Mouse (Mus musculus) hindbrain, embryonic 13.5 days (tissue): Measurements from ENCODE around the gene Eif2b5. TPM values are rescaled to one million over a fixed set of nuclear protein-coding genes. Genes with fewer than 3 reads are reported as not detected.
A peak's percentile ranks its signal among the peaks of the same experiment; 100 is the strongest.
"Not testable (repeated sequence)": the region's sequence is repeated elsewhere in the genome, so short reads cannot be mapped to it uniquely, and the experiment has no call there.

Source experiments
- ATAC-seq: fragments of 200-750 bp; cut with Nextera tagmentation; 2 replicates; pipeline ENCODE4 v1.8.0; 2017; ENCODE audit warnings: moderate TSS enrichment; ENCODE audit not compliant: low FRiP score
- H3K27ac ChIP-seq: fragments of 300-500 bp; sonication (generic); 2 replicates; pipeline ENCODE4 v1.5.1; 2015; ENCODE audit warnings: inconsistent platforms, mild to moderate bottlenecking, moderate library complexity
- H3K27me3 ChIP-seq: fragments of 300-500 bp; sonication (generic); 2 replicates; pipeline ENCODE4 v1.6.1; 2015; ENCODE audit warnings: mild to moderate bottlenecking, inconsistent platforms
- H3K36me3 ChIP-seq: fragments of 300-500 bp; sonication (generic); 2 replicates; pipeline ENCODE4 v1.6.1; 2015; ENCODE audit warnings: mild to moderate bottlenecking, inconsistent platforms
- H3K4me1 ChIP-seq: fragments of 300-500 bp; sonication (generic); replicated peaks from 2 replicates; pipeline ENCODE4 v1.6.1; 2015; ENCODE audit warnings: inconsistent platforms
- H3K4me2 ChIP-seq: fragments of 300-500 bp; sonication (generic); 2 replicates; pipeline ENCODE4 v1.6.1; 2015; ENCODE audit warnings: inconsistent platforms, mild to moderate bottlenecking, moderate library complexity
- H3K4me3 ChIP-seq: fragments of 300-500 bp; sonication (generic); 2 replicates; pipeline ENCODE4 v1.5.1; 2015; ENCODE audit warnings: mild to moderate bottlenecking, inconsistent platforms
- H3K9ac ChIP-seq: fragments of 300-500 bp; sonication (generic); 2 replicates; pipeline ENCODE4 v1.6.1; 2015; ENCODE audit warnings: mild to moderate bottlenecking, inconsistent platforms
- H3K9me3 ChIP-seq: fragments of 300-500 bp; sonication (generic); 2 replicates; pipeline ENCODE4 v1.6.1; 2016; ENCODE audit warnings: inconsistent platforms
- WGBS: fragments of 180-500 bp; shearing (Covaris S2); methylation state at CpG from one replicate; pipeline ENCODE4 v1.1.7; 2015; 5-methylcytosine and 5-hydroxymethylcytosine counted together
- polyA plus RNA-seq: library from polyadenylated mRNA; unstranded; fragments of >200 nt; fragmentation: Nextera tagmentation; extraction: Ambion mirVana; gene quantifications from 2 replicates; pipeline ENCODE4 v1.2.1, GENCODE M21; 2015

Gene Eif2b5
- 99.5 and 100 TPM in 2 replicates for polyA plus RNA-seq

DNA sequence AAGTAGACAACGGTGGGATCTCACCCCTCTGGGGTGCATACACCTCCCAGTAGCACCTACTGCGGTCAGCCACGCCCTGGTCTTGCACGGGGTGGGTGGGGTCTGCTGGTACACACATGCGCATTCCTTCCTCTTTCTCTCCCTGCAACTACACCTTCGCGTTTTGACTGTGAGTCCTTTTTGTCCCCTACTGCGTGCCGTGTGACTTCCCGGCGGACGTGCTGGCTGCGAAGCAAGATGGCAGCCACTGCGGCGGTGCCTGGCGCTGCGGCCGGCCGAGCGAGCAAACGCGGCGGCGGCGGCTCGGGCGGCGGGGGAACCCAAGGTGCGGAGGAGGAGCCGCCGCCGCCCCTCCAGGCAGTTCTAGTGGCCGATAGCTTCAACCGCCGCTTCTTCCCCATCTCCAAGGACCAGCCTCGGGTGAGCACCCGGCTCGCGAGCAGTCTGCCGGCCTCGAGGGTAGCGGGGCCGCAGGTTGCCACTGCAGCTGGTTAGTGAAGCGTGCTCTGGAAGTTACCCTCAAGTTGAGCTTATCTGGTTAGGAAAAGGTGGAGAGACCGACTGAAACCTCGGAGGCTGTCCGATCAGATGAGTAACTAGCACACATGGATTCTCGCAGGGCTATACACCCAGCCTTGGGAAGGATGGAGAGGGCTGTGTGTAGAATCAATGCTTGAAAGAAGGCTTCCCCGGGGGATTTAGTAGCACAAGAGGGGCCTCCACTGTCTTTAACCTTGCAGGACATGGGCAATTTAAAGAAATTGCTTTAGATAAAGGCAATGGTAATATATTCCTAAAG, at the start of gene Eif2b5:
TSS of gene Eif2b5 (plus strand) at position 141 of the 799 bp plus-strand sequence.
- peak within 1 kb of the TSS; percentile 91 for H3K9ac ChIP-seq
- H3K27me3 ChIP-seq: peaks cover 18% of the 10 kb centered on the region
- H3K4me2 ChIP-seq: peak within 1 kb of the TSS; percentile 81
- ATAC-seq: peak; percentile 94
- peak within 1 kb of the TSS; percentile 88 for H3K27ac ChIP-seq
- WGBS: under 1% methylated on average over 49 of the region's 49 CpGs
- H3K36me3 ChIP-seq: peaks cover 33% of the 10 kb centered on the region
- H3K9me3 ChIP-seq: no peaks in the 10 kb centered on the region
- H3K4me3 ChIP-seq: peak within 1 kb of the TSS; percentile 85
- peaks cover 23% of the 10 kb centered on the region for H3K4me1 ChIP-seq

DNA sequence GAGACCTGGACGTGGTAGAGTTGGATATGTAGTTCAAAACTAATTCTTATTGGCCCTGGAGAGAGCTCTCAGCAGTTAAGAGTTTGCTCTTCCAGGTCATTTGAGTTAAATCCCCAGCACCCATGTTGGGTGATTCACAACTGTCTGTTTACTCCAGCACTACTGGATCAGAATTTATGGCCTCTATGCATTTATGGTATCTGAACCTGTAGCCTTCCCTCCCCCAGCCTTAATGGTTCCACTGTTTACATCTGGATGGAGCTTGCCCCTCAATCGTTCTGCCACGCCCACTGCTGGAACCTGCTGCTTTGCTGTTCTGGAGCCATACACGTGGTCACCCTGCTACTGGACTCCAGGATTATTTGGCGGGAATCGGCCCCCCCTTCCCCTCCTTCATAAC, 46.8 kb upstream of the Eif2b5 start:
- H3K4me1 ChIP-seq: no peaks in the 10 kb centered on the region
- no peak for ATAC-seq
- no peak overlapping the region for H3K4me3 ChIP-seq
- no peak overlapping the region for H3K4me2 ChIP-seq
- no peak overlapping the region for H3K27ac ChIP-seq
- H3K36me3 ChIP-seq: no peaks in the 10 kb centered on the region
- H3K9ac ChIP-seq: no peak overlapping the region
- H3K27me3 ChIP-seq: no peaks in the 10 kb centered on the region
- no peaks in the 10 kb centered on the region for H3K9me3 ChIP-seq
- 86% methylated on average over 6 of the region's 6 CpGs for WGBS

DNA sequence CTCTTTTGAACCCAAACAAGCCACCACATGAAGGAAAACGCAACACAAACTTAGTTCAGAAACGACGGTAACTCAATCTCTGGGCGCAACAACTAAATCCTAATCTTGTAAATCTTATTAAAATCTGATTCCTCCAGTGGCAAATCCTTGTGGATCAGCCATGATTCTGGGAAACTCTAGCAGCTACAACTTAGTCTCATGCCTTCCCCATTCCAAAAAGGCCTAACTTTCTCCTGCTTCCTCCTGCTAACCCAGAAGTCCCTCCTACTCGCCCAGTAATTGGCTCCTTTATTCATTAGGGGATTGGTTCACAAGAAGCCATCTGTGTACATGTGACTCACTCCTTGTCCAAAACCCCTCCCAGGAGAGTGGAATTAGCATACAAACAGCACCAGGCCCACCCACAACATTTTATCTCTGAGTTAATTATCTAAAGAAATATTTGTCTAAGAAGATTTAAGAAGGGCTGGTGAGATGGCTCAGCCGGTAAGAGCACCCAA, 44.4 kb upstream of the Eif2b5 start:
- 92% methylated on average over 6 of the region's 6 CpGs for WGBS
- Histone ChIP-seq H3K27ac (no peak overlapping the region), H3K4me3 (no peak overlapping the region), H3K4me1 (no peaks in the 10 kb centered on the region), H3K9ac (no peak overlapping the region), H3K27me3 (no peaks in the 10 kb centered on the region), H3K4me2 (no peak overlapping the region), H3K9me3 (no peaks in the 10 kb centered on the region), H3K36me3 (no peaks in the 10 kb centered on the region)
- ATAC-seq: no peak

DNA sequence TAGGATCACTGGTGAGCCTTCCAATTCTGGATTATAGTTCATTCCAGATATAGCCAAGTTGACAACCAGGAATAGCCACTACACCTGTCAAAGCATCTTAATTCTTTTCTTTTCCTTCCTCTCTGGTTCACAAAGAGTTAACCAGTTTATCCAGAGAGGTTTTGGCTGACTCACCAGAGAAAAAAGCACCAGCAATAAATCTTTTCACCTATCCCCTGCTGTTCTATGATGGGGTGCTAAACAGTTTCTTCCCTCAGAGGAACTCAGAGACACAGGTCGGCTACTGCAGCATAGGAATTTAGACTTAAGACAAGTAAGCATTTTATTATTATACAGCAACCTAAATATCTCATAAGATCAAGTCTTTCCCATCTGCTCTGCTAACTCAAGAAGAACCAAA, 42.5 kb upstream of the Eif2b5 start:
- no peaks in the 10 kb centered on the region for H3K27me3 ChIP-seq
- ATAC-seq: no peak
- H3K4me3 ChIP-seq: no peak overlapping the region
- no peak overlapping the region for H3K27ac ChIP-seq
- no peaks in the 10 kb centered on the region for H3K36me3 ChIP-seq
- H3K4me2 ChIP-seq: no peak overlapping the region
- WGBS: 23% methylated on average over 1 of the region's 1 CpGs
- no peak overlapping the region for H3K9ac ChIP-seq
- H3K9me3 ChIP-seq: no peaks in the 10 kb centered on the region
- no peaks in the 10 kb centered on the region for H3K4me1 ChIP-seq

DNA sequence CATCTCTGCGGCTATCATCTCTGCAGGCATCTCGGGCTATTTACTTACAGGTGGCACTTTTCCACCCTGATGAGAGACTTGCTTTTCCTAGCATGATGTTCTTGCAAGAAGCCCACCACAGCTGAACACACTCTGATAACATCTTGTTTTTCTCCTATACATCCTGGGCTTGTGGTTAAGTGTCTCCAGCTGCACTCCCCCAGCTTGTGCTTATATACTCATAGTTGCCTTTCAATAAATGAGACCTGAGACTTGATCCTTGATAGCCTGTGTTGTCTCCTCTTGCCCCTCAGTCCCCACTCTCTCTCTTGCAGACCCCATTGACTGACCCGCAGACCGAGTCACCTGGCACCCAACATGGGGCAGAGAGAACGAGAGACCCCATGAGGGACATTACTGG, 39.9 kb upstream of the Eif2b5 start:
- H3K9ac ChIP-seq, H3K4me1 ChIP-seq, H3K4me2 ChIP-seq, H3K27me3 ChIP-seq, H3K27ac ChIP-seq, H3K4me3 ChIP-seq, H3K36me3 ChIP-seq, H3K9me3 ChIP-seq, ATAC-seq: not testable (repeated sequence)
- whole genome bisulfite sequencing: 90% methylated on average over 5 of the region's 5 CpGs

- Histone ChIP-seq H3K4me1 (no peaks in the 10 kb centered on the region), H3K9me3 (no peaks in the 10 kb centered on the region), H3K27me3 (no peaks in the 10 kb centered on the region), H3K4me3 (no peak overlapping the region), H3K9ac (no peak overlapping the region), H3K27ac (no peak overlapping the region), H3K36me3 (no peaks in the 10 kb centered on the region), H3K4me2 (no peak overlapping the region)
- ATAC-seq: no peak
Observed at GRCm38 (mm10) chr16:20464725-20465124, 33.9 kb upstream of the Eif2b5 start.

- no peak overlapping the region for H3K4me2 ChIP-seq
- H3K36me3 ChIP-seq: no peaks in the 10 kb centered on the region
- no peak overlapping the region for H3K27ac ChIP-seq
- no peaks in the 10 kb centered on the region for H3K4me1 ChIP-seq
- H3K9ac ChIP-seq: no peak overlapping the region
- WGBS: 96% methylated on average over 2 of the region's 2 CpGs
- no peak overlapping the region for H3K4me3 ChIP-seq
- no peak for ATAC-seq
- no peaks in the 10 kb centered on the region for H3K9me3 ChIP-seq
- H3K27me3 ChIP-seq: no peaks in the 10 kb centered on the region
Observed at GRCm38 (mm10) chr16:20470981-20471380, 27.6 kb upstream of the Eif2b5 start.

- H3K27ac ChIP-seq: no peak overlapping the region
- no peaks in the 10 kb centered on the region for H3K36me3 ChIP-seq
- 96% methylated on average over 1 of the region's 1 CpGs for WGBS
- H3K4me2 ChIP-seq: no peak overlapping the region
- no peak overlapping the region for H3K4me3 ChIP-seq
- ATAC-seq: no peak
- no peak overlapping the region for H3K9ac ChIP-seq
- no peaks in the 10 kb centered on the region for H3K27me3 ChIP-seq
- H3K9me3 ChIP-seq: no peaks in the 10 kb centered on the region
- no peaks in the 10 kb centered on the region for H3K4me1 ChIP-seq
Observed at GRCm38 (mm10) chr16:20471686-20472085, 26.9 kb upstream of the Eif2b5 start.

DNA sequence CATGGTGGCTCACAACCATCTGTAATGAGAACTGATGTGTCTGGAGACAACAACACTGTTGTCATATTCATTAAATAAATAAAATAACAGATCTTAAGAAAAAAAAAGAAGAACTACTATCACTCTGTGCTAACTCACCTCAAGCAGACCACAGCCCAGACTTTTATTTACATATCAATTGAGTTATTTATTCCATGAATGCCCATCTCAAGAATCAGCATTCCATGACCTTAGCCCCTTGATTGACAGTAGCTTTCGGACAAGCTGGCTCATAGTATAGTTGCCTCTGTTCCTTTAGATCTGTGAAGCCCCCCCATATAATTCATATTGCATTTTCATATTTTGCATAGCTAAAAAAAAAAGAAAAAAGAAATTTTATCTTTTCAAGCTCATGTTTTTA, 24.9 kb upstream of the Eif2b5 start:
- Histone ChIP-seq H3K4me3 (no peak overlapping the region), H3K9ac (no peak overlapping the region), H3K27me3 (no peaks in the 10 kb centered on the region), H3K27ac (no peak overlapping the region), H3K36me3 (no peaks in the 10 kb centered on the region), H3K4me2 (no peak overlapping the region), H3K4me1 (peaks cover 4% of the 10 kb centered on the region; the same call in 1 of the 2 replicates), H3K9me3 (no peaks in the 10 kb centered on the region)
- 57% methylated on average over 1 of the region's 1 CpGs for WGBS
- no peak for ATAC-seq

- no peaks in the 10 kb centered on the region for H3K27me3 ChIP-seq
- H3K9ac ChIP-seq: no peak overlapping the region
- H3K27ac ChIP-seq: no peak overlapping the region
- no peak for ATAC-seq
- no peaks in the 10 kb centered on the region for H3K36me3 ChIP-seq
- peaks cover 4% of the 10 kb centered on the region; the same call in 1 of the 2 replicates for H3K4me1 ChIP-seq
- no peaks in the 10 kb centered on the region for H3K9me3 ChIP-seq
- H3K4me2 ChIP-seq: no peak overlapping the region
- no peak overlapping the region for H3K4me3 ChIP-seq
- 93% methylated on average over 8 of the region's 8 CpGs for WGBS
Observed at GRCm38 (mm10) chr16:20474211-20474610, 24.4 kb upstream of the Eif2b5 start.

- H3K27ac ChIP-seq: no peak overlapping the region
- WGBS: 91% methylated on average over 6 of the region's 6 CpGs
- H3K9me3 ChIP-seq: no peaks in the 10 kb centered on the region
- no peaks in the 10 kb centered on the region for H3K36me3 ChIP-seq
- ATAC-seq: no peak
- no peak overlapping the region for H3K4me2 ChIP-seq
- no peak overlapping the region for H3K9ac ChIP-seq
- H3K4me1 ChIP-seq: peaks cover 4% of the 10 kb centered on the region; the same call in 1 of the 2 replicates
- no peaks in the 10 kb centered on the region for H3K27me3 ChIP-seq
- H3K4me3 ChIP-seq: no peak overlapping the region
Observed at GRCm38 (mm10) chr16:20474786-20475185, 23.8 kb upstream of the Eif2b5 start.

- no peaks in the 10 kb centered on the region for H3K27me3 ChIP-seq
- H3K27ac ChIP-seq: no peak overlapping the region
- WGBS: 77% methylated on average over 1 of the region's 1 CpGs
- H3K4me2 ChIP-seq: no peak overlapping the region
- H3K4me3 ChIP-seq: no peak overlapping the region
- H3K36me3 ChIP-seq: no peaks in the 10 kb centered on the region
- H3K9ac ChIP-seq: no peak overlapping the region
- no peak for ATAC-seq
- H3K4me1 ChIP-seq: peaks cover 4% of the 10 kb centered on the region; the same call in 1 of the 2 replicates
- H3K9me3 ChIP-seq: no peaks in the 10 kb centered on the region
Observed at GRCm38 (mm10) chr16:20475335-20475734, 23.3 kb upstream of the Eif2b5 start.

GRCm38 (mm10) chr16:20476857-20477256, 21.8 kb upstream of the Eif2b5 start:
- Histone ChIP-seq H3K36me3 (no peaks in the 10 kb centered on the region), H3K9me3 (no peaks in the 10 kb centered on the region), H3K4me3 (no peak overlapping the region), H3K4me1 (peaks cover 4% of the 10 kb centered on the region; the same call in 1 of the 2 replicates), H3K4me2 (no peak overlapping the region), H3K27ac (no peak overlapping the region), H3K27me3 (no peaks in the 10 kb centered on the region), H3K9ac (no peak overlapping the region)
- 64% methylated on average over 1 of the region's 1 CpGs for WGBS
- ATAC-seq: no peak
